ENCODE assay signal across 9 mouse cellular contexts in genomic region chr8:126586101-126586500, GRCm38 (mm10). TPM values are rescaled to one million over a fixed set of nuclear protein-coding genes. Genes with fewer than 3 reads are reported as not detected.
DNase-seq lines count a peak whose midpoint lies in the region; ATAC-seq and TF ChIP-seq lines count a peak whose summit lies in the region.
"Had no signal": no experiment of that assay in that cellular context is flagged by ENCODE, and none has a peak within 500 bp of the region (broad histone marks: within the 10 kb centered on the region; RNA-seq: fewer than 3 reads in every experiment).

No protein-coding gene starts in this region.

- no peak overlapping the region for H3K9ac ChIP-seq in hindbrain, embryonic 15.5 days
- no peak overlapping the region for H3K9ac ChIP-seq in hindbrain, embryonic 12.5 days
- H3K9ac ChIP-seq in neural tube, embryonic 12.5 days, result no peak overlapping the region
- no peak overlapping the region for H3K9ac ChIP-seq in intestine, embryonic 15.5 days
- no peak overlapping the region for H3K9ac ChIP-seq in stomach, postnatal 0 days (ENCODE audit: low read length)
- H3K9ac ChIP-seq: midbrain, embryonic 12.5 days had no signal

- peaks cover 84% of the 10 kb centered on the region for H3K4me1 ChIP-seq in hindbrain, embryonic 15.5 days (replicated peaks)
- peaks cover 61% of the 10 kb centered on the region for H3K4me1 ChIP-seq in hindbrain, embryonic 12.5 days
- peaks cover 66% of the 10 kb centered on the region for H3K4me1 ChIP-seq in neural tube, embryonic 12.5 days
- peaks cover 32% of the 10 kb centered on the region for H3K4me1 ChIP-seq in intestine, embryonic 15.5 days (replicated peaks)
- H3K4me1 ChIP-seq in stomach, postnatal 0 days (replicated peaks; ENCODE audit: control insufficient read depth, insufficient read depth), result peaks cover 5% of the 10 kb centered on the region; the same call in 1 of the 2 replicates

- H3K27me3 ChIP-seq in hindbrain, embryonic 15.5 days, result no peaks in the 10 kb centered on the region
- H3K27me3 ChIP-seq in hindbrain, embryonic 12.5 days, result no peaks in the 10 kb centered on the region
- no peaks in the 10 kb centered on the region for H3K27me3 ChIP-seq in neural tube, embryonic 12.5 days (replicated peaks)
- H3K27me3 ChIP-seq in intestine, embryonic 15.5 days (replicated peaks), result no peaks in the 10 kb centered on the region
- H3K27me3 ChIP-seq in stomach, postnatal 0 days (ENCODE audit: control insufficient read depth, insufficient read depth, low read length), result no peaks in the 10 kb centered on the region

- no peak overlapping the region for H3K4me3 ChIP-seq in hindbrain, embryonic 15.5 days
- H3K4me3 ChIP-seq in hindbrain, embryonic 12.5 days, result no peak overlapping the region
- no peak overlapping the region for H3K4me3 ChIP-seq in neural tube, embryonic 12.5 days
- H3K4me3 ChIP-seq in intestine, embryonic 15.5 days (replicated peaks), result no peak overlapping the region
- H3K4me3 ChIP-seq in stomach, postnatal 0 days (ENCODE audit: low read depth, low read length), result no peak overlapping the region
- H3K4me3 ChIP-seq: midbrain, embryonic 12.5 days had no signal

- ATAC-seq in hindbrain, embryonic 15.5 days (ENCODE audit: low FRiP score, low read depth), result no peak
- ATAC-seq in hindbrain, embryonic 12.5 days (ENCODE audit: low FRiP score), result no peak
- ATAC-seq in neural tube, embryonic 12.5 days (ENCODE audit: low FRiP score, low read depth), result no peak
- ATAC-seq in intestine, embryonic 15.5 days, result no peak
- no peak for ATAC-seq in stomach, postnatal 0 days (ENCODE audit: low FRiP score, low TSS enrichment)

- H3K4me2 ChIP-seq in hindbrain, embryonic 15.5 days, result peak overlapping the region; percentile 93; the same call in 1 of the 2 replicates
- no peak overlapping the region; the same call in 1 of the 2 replicates for H3K4me2 ChIP-seq in hindbrain, embryonic 12.5 days (replicated peaks)
- 0 out of 2 replicates have a peak overlapping the region, but pooled peaks have one; percentile 99 for H3K4me2 ChIP-seq in neural tube, embryonic 12.5 days (replicated peaks)
- peak overlapping the region; percentile 79; the same call in 1 of the 2 replicates for H3K4me2 ChIP-seq in intestine, embryonic 15.5 days (replicated peaks)
- H3K4me2 ChIP-seq in stomach, postnatal 0 days (replicated peaks; ENCODE audit: low read depth), result peak overlapping the region; percentile 91; the same call in 1 of the 2 replicates

- TF ChIP-seq EP300 in stomach, postnatal 0 days (optimal IDR thresholded peaks at IDR 0.05), result no peak

- no peak for TF ChIP-seq CTCF in stomach, postnatal 0 days (IDR thresholded peaks at IDR 0.05; ENCODE audit: low read depth)

- no peaks in the 10 kb centered on the region for H3K36me3 ChIP-seq in hindbrain, embryonic 15.5 days
- H3K36me3 ChIP-seq in hindbrain, embryonic 12.5 days, result peaks cover 6% of the 10 kb centered on the region; the same call in 1 of the 2 replicates
- H3K36me3 ChIP-seq in neural tube, embryonic 12.5 days, result peaks cover 9% of the 10 kb centered on the region; the same call in 1 of the 2 replicates
- peaks cover 2% of the 10 kb centered on the region; the same call in 1 of the 2 replicates for H3K36me3 ChIP-seq in intestine, embryonic 15.5 days
- H3K36me3 ChIP-seq in stomach, postnatal 0 days (ENCODE audit: control insufficient read depth, insufficient read depth, low read length), result peaks cover 18% of the 10 kb centered on the region; the same call in 1 of the 2 replicates

- 84% methylated on average over 2 of the region's 2 CpGs for WGBS in hindbrain, embryonic 15.5 days
- WGBS in hindbrain, embryonic 12.5 days, result 90% methylated on average over 2 of the region's 2 CpGs
- 87% methylated on average over 2 of the region's 2 CpGs for WGBS in neural tube, embryonic 12.5 days
- 64% methylated on average over 2 of the region's 2 CpGs for WGBS in intestine, embryonic 15.5 days
- 63% methylated on average over 2 of the region's 2 CpGs for WGBS in stomach, postnatal 0 days

- DNase-seq in neural tube, embryonic 10.5 days (ENCODE audit: extremely low spot score, low spot score), result no peak
- DNase-seq in stomach, postnatal 0 days (ENCODE audit: low spot score), result no peak
- DNase-seq in left cerebral cortex, adult 9 months (ENCODE audit: low spot score in 2 of 2), result no peak
- DNase-seq: gastrocnemius, postnatal 14 days had no signal

- no peaks in the 10 kb centered on the region for H3K9me3 ChIP-seq in hindbrain, embryonic 15.5 days
- no peaks in the 10 kb centered on the region for H3K9me3 ChIP-seq in hindbrain, embryonic 12.5 days (replicated peaks)
- no peaks in the 10 kb centered on the region for H3K9me3 ChIP-seq in neural tube, embryonic 12.5 days
- H3K9me3 ChIP-seq in intestine, embryonic 15.5 days, result no peaks in the 10 kb centered on the region
- no peaks in the 10 kb centered on the region for H3K9me3 ChIP-seq in stomach, postnatal 0 days (ENCODE audit: control insufficient read depth, low read length)
- H3K9me3 ChIP-seq: midbrain, embryonic 12.5 days had no signal

- H3K27ac ChIP-seq in hindbrain, embryonic 15.5 days (replicated peaks), result peak overlapping the region; percentile 82; the same call in 1 of the 2 replicates
- no peak overlapping the region for H3K27ac ChIP-seq in hindbrain, embryonic 12.5 days
- no peak overlapping the region for H3K27ac ChIP-seq in neural tube, embryonic 12.5 days
- peak overlapping the region; percentile 96; the same call in 1 of the 2 replicates for H3K27ac ChIP-seq in intestine, embryonic 15.5 days
- no peak overlapping the region; the same call in 1 of the 2 replicates for H3K27ac ChIP-seq in stomach, postnatal 0 days (replicated peaks)

RNA-seq across cellular contexts. Expression of gene Irf2bp2, which starts 7.7 kb away (rescaled TPM):
- 9.1 and 9.2 TPM in 2 replicates for polyA plus RNA-seq in hindbrain, embryonic 15.5 days (2015; fragmentation: Nextera tagmentation; extraction: Ambion mirVana)
- polyA plus RNA-seq in hindbrain, embryonic 12.5 days (2016; fragmentation: Nextera tagmentation; extraction: Ambion mirVana), result 8.8 and 9.6 TPM in 2 replicates
- polyA plus RNA-seq in neural tube, embryonic 12.5 days (2016; fragmentation: Nextera tagmentation; extraction: Ambion mirVana), result 8.5 and 9.5 TPM in 2 replicates
- 14.1 and 16.1 TPM in 2 replicates for polyA plus RNA-seq in intestine, embryonic 15.5 days (2015; fragmentation: Nextera tagmentation; extraction: Ambion mirVana)
- polyA plus RNA-seq in stomach, postnatal 0 days (2015; fragmentation: Nextera tagmentation; extraction: Ambion mirVana), result 10.1 and 10.2 TPM in 2 replicates

Comparison
In these comparisons a context has a peak if more than half of its experiments do, and no peak if none do; other contexts are left out.
1. H3K27ac ChIP-seq: peak in hindbrain, embryonic 15.5 days (single experiment) and intestine, embryonic 15.5 days (single experiment); none in hindbrain, embryonic 12.5 days (single experiment), neural tube, embryonic 12.5 days (single experiment) and stomach, postnatal 0 days (single experiment).